Mouse (Mus musculus) heart, embryonic 16.5 days (tissue): ENCODE data around the gene Olfr860. TPM values are rescaled to one million over a fixed set of nuclear protein-coding genes. Genes with fewer than 3 reads are reported as not detected.
"Not testable (repeated sequence)": the region's sequence is repeated elsewhere in the genome, so short reads cannot be mapped to it uniquely, and the experiment has no call there.

ENCODE experiments used
- ATAC-seq: fragments of 200-750 bp; cut with Nextera tagmentation; replicated peaks from 2 replicates; pipeline ENCODE4 v1.8.0; 2017; ENCODE audit warnings: moderate number of reproducible peaks; ENCODE audit not compliant: insufficient read depth, low FRiP score; ENCODE audit errors: extremely low read depth
- H3K27ac ChIP-seq: fragments of 300-500 bp; sonication (generic); 2 replicates; pipeline ENCODE4 v1.5.1; 2014; ENCODE audit warnings: mild to moderate bottlenecking, low read length, control low read depth, moderate library complexity
- H3K27me3 ChIP-seq: fragments of 300-500 bp; sonication (generic); 2 replicates; pipeline ENCODE4 v1.6.1; 2014; ENCODE audit warnings: low read length, mixed read lengths; ENCODE audit not compliant: control insufficient read depth, insufficient read depth
- H3K36me3 ChIP-seq: fragments of 300-500 bp; sonication (generic); 2 replicates; pipeline ENCODE4 v1.6.1; 2014; ENCODE audit not compliant: control insufficient read depth, insufficient read depth
- H3K4me1 ChIP-seq: fragments of 300-500 bp; sonication (generic); 2 replicates; pipeline ENCODE4 v1.6.1; 2014; ENCODE audit warnings: low read length, mixed read lengths; ENCODE audit not compliant: control insufficient read depth, insufficient read depth
- H3K4me2 ChIP-seq: fragments of 300-500 bp; sonication (generic); 2 replicates; pipeline ENCODE4 v1.6.1; 2014; ENCODE audit warnings: low read depth, mild to moderate bottlenecking, control low read depth, low read length
- H3K4me3 ChIP-seq: fragments of 300-500 bp; sonication (generic); 2 replicates; pipeline ENCODE4 v1.5.1; 2014; ENCODE audit warnings: mild to moderate bottlenecking, control low read depth, low read length
- H3K9ac ChIP-seq: fragments of 300-500 bp; sonication (generic); 2 replicates; pipeline ENCODE4 v1.6.1; 2014; ENCODE audit warnings: low read length, control low read depth
- H3K9me3 ChIP-seq: fragments of 300-500 bp; sonication (generic); replicated peaks from 2 replicates; pipeline ENCODE4 v1.6.1; 2016; ENCODE audit warnings: low read length; ENCODE audit not compliant: control insufficient read depth
- WGBS: fragments of 180-500 bp; shearing (Covaris S2); extraction: QIAGEN DNeasy Blood & Tissue Kit; methylation state at CpG from one replicate; pipeline ENCODE4 v1.1.7; 2014; 5-methylcytosine and 5-hydroxymethylcytosine counted together
- polyA plus RNA-seq: library from polyadenylated mRNA; unstranded; fragments of >200 nt; fragmentation: Nextera tagmentation; extraction: Ambion mirVana; gene quantifications from 2 replicates; pipeline ENCODE4 v1.2.1, GENCODE M21; 2015

Gene Olfr860
- not detected in 2 replicates for polyA plus RNA-seq

DNA sequence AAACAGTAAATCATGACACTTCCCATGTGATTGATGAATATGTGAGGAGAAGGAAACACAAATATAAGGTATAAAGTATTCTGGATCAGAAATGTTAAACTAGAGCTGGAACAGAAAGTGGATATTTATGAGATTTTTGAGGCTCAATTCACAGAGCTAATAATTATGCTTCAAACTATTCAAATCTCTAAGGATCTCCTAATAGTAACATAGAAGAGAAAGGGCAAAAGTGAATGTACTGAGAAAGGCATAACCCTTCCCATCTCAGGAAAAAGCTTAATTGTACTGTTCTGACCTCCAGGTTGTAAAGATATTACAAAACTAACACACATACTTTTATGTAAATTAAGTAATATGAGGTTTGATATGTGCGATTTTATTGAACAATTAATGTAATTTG is at the start of gene Olfr860:
Olfr860 (minus strand) TSS at position 101 of the 400 bp plus-strand sequence.
- Histone ChIP-seq H3K9ac (no peak within 1 kb of the TSS), H3K4me1 (no peaks in the 10 kb centered on the region), H3K4me2 (no peak within 1 kb of the TSS), H3K4me3 (no peak within 1 kb of the TSS), H3K27me3 (no peaks in the 10 kb centered on the region), H3K9me3 (no peaks in the 10 kb centered on the region), H3K36me3 (no peaks in the 10 kb centered on the region), H3K27ac (no peak within 1 kb of the TSS)
- 57% methylated on average over 1 of the region's 1 CpGs for WGBS
- no peak for ATAC-seq

DNA sequence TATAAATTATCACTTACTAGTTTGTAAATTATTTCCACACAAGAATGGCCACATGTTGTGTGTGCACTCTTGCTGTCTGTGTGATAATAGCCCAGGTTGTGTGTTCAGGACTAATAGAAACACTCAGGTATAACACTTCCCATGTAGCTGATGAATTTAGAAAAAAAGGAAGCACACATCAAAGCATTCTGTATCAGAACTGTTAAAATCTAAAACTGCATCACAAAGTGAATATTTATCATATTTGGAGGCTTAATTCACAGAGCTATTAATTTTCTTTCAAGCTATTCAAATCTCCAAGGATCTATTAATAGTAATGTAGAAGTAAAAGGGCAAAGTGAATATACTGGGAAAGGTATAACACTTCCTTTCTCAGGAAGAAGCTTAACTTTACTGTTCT is 38.4 kb upstream of the Olfr860 start, which contains the start of gene Olfr862:
Olfr862 (minus strand) TSS at position 101 of the 400 bp plus-strand sequence.
- H3K4me3 ChIP-seq = no peak within 1 kb of the TSS
- no peak for ATAC-seq

DNA sequence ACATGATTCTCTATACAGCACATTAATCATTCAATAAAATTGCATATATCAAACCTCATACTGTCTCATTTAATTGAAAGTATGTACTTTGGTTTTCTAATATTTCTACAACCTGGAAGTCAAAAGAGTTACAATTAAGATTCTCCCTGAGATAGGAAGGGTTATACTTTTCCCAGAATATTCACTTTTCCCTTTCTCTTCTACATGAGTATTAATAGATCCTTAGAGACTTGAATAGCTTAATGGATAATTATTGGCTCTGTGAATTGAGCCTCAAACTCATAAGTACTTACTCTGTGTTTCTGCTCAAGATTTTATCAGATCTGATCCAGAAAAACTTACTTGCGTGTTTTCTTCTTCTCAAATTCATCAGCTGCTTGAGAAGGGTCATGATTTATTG is 44.9 kb downstream of the Olfr860 start, which contains the start of gene Olfr859:
Olfr859 (plus strand) TSS at position 301 of the 400 bp plus-strand sequence.
- not testable (repeated sequence) for H3K4me1 ChIP-seq, ATAC-seq, H3K4me3 ChIP-seq, H3K9me3 ChIP-seq, H3K27ac ChIP-seq, H3K9ac ChIP-seq, H3K4me2 ChIP-seq, H3K27me3 ChIP-seq, H3K36me3 ChIP-seq
- whole genome bisulfite sequencing = 63% methylated on average over 1 of the region's 1 CpGs

More for the DNA sequence above, 38.4 kb upstream of the Olfr860 start, which contains the start of gene Olfr862:
- no peak within 1 kb of the TSS for H3K4me2 ChIP-seq
- H3K27ac ChIP-seq = no peak within 1 kb of the TSS
- no peaks in the 10 kb centered on the region for H3K4me1 ChIP-seq
- no peak within 1 kb of the TSS for H3K9ac ChIP-seq
- H3K36me3 ChIP-seq = no peaks in the 10 kb centered on the region
- H3K27me3 ChIP-seq = no peaks in the 10 kb centered on the region
- no peaks in the 10 kb centered on the region; the same call in 1 of the 2 replicates for H3K9me3 ChIP-seq

GRCm38 (mm10) chr9:19803000-19803399 is 46.5 kb downstream of the Olfr860 start:
- WGBS = 55% methylated on average over 1 of the region's 1 CpGs
- Histone ChIP-seq H3K4me3 (no peak overlapping the region), H3K9ac (no peak overlapping the region), H3K36me3 (no peaks in the 10 kb centered on the region), H3K4me1 (no peaks in the 10 kb centered on the region), H3K27me3 (no peaks in the 10 kb centered on the region), H3K27ac (no peak overlapping the region), H3K4me2 (no peak overlapping the region), H3K9me3 (no peaks in the 10 kb centered on the region)
- ATAC-seq = no peak

Other genes starting within 250 kb of the Olfr860 start
- gene Zfp317, start 227.6 kb downstream of the Olfr860 start, polyA plus RNA-seq = 19.1 and 19.6 TPM in 2 replicates
- not detected in 2 replicates for gene Olfr857, start 140.3 kb downstream of the Olfr860 start, polyA plus RNA-seq
- not detected in 2 replicates for gene Olfr58, start 69.5 kb downstream of the Olfr860 start, polyA plus RNA-seq
- gene Olfr859, start 44.8 kb downstream of the Olfr860 start, polyA plus RNA-seq = not detected in 2 replicates
- gene Olfr862, start 38.3 kb upstream of the Olfr860 start, polyA plus RNA-seq = not detected in 2 replicates
- 0.15 and 0.20 TPM in 2 replicates for gene Olfr77, start 67.1 kb upstream of the Olfr860 start, polyA plus RNA-seq
- not detected in 2 replicates for gene Olfr866, start 178.3 kb upstream of the Olfr860 start, polyA plus RNA-seq
- gene Olfr867, start 207.8 kb upstream of the Olfr860 start, polyA plus RNA-seq = not detected in 2 replicates
- gene Olfr868, start 248.9 kb upstream of the Olfr860 start, polyA plus RNA-seq = not detected in 2 replicates